Mouse (Mus musculus): Measurements from ENCODE around the gene Lmod3.

Gene Lmod3

GRCm38 (mm10) chr6:97223566-97223965 lies 29.0 kb downstream of the Lmod3 start:
- DNase-seq: no peak

- no peak for DNase-seq
Measured at GRCm38 (mm10) chr6:97222931-97223467, 29.6 kb downstream of the Lmod3 start.

- DNase-seq: no peak
Measured at GRCm38 (mm10) chr6:97222321-97222720, 30.2 kb downstream of the Lmod3 start.

- peak; percentile 61 for DNase-seq
Measured at GRCm38 (mm10) chr6:97221205-97222025, 31.1 kb downstream of the Lmod3 start.

- DNase-seq: no peak
Measured at GRCm38 (mm10) chr6:97220672-97221071, 31.9 kb downstream of the Lmod3 start.

GRCm38 (mm10) chr6:97216154-97216821 lies 36.3 kb downstream of the Lmod3 start:
- no peak for DNase-seq

GRCm38 (mm10) chr6:97211981-97212380 lies 40.6 kb downstream of the Lmod3 start:
- peak; percentile 47 for DNase-seq

- DNase-seq: peak; percentile 33
Measured at GRCm38 (mm10) chr6:97210962-97211601, 41.5 kb downstream of the Lmod3 start.

- DNase-seq: peak; percentile 88
Measured at GRCm38 (mm10) chr6:97210191-97210961, 42.2 kb downstream of the Lmod3 start, which contains the start of gene Arl6ip5. TSS of gene Arl6ip5 (plus strand) at chr6:97210689.

GRCm38 (mm10) chr6:97209751-97210150 lies 42.8 kb downstream of the Lmod3 start:
- no peak for DNase-seq

GRCm38 (mm10) chr6:97209201-97209600 lies 43.4 kb downstream of the Lmod3 start:
- DNase-seq: no peak

- DNase-seq: no peak
Measured at GRCm38 (mm10) chr6:97208406-97208805, 44.2 kb downstream of the Lmod3 start.

GRCm38 (mm10) chr6:97207085-97207484 lies 45.5 kb downstream of the Lmod3 start:
- DNase-seq: no peak

GRCm38 (mm10) chr6:97205439-97205885 lies 47.1 kb downstream of the Lmod3 start, which contains the start of gene Uba3:
TSS of gene Uba3 (minus strand) at chr6:97205647.
- peak; percentile 98 for DNase-seq

- DNase-seq: no peak
Measured at GRCm38 (mm10) chr6:97204952-97205351, 47.6 kb downstream of the Lmod3 start.

- no peak for DNase-seq
Measured at GRCm38 (mm10) chr6:97204252-97204869, 48.2 kb downstream of the Lmod3 start.

GRCm38 (mm10) chr6:97202477-97202876 lies 50.1 kb downstream of the Lmod3 start:
- DNase-seq: no peak

GRCm38 (mm10) chr6:97200437-97200836 lies 52.1 kb downstream of the Lmod3 start:
- DNase-seq: no peak

Data from right cerebral cortex, postnatal 25 days (tissue).